In the genomic region with DNA sequence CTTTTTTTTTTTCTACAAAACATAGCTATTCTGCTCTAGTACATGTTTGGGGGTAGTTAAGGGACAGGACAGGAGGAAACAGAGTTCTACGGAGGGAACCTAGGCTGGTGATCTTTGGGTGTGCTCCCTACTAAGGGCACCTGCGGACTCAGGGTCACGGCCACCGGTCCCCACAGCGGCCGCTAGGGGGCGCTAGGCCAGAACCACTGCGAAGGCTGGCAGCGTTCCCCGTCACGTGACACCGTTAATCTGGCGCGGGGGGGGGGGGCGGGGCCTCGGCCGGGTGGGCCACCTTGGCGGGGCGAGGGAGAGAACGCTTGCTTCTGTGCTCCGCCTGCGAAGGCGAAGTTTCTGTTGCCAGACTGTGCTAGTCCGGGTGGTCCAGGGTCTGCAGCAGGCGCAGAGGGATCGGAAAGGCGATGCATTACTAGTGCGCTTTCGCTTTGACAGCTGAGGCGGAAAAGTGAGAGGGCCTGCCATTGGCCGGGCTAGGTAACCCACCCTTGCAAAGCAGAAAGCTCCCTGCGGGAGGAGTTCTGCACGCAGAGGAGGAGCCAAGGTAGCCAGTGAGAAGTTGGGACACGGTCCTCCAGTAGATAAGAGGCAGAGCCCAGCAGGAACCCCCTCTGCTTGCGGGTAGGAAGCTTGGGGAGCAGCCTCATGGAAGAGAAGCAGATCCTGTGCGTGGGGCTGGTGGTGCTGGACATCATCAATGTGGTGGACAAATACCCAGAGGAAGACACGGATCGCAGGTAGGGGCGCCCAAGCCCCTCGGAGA, we compare ENCODE assay signal across 8 mouse cellular contexts. TPM values are rescaled to one million over a fixed set of nuclear protein-coding genes. Genes with fewer than 3 reads are reported as not detected.
A peak's percentile ranks its signal among the peaks of the same experiment; 100 is the strongest.
DNase-seq lines count a peak whose midpoint lies in the region; ATAC-seq lines count a peak whose summit lies in the region.

Gene Khk, plus strand, starts transcription at position 176 of the 778 bp plus-strand sequence.

- peak within 1 kb of the TSS; percentile 80 for H3K27ac ChIP-seq in intestine, embryonic 16.5 days (ENCODE audit: low read length)
- peak within 1 kb of the TSS; percentile 82 for H3K27ac ChIP-seq in midbrain, embryonic 10.5 days (replicated peaks)

- no peaks in the 10 kb centered on the region for H3K9me3 ChIP-seq in intestine, embryonic 16.5 days (ENCODE audit: control insufficient read depth, low read length)
- H3K9me3 ChIP-seq in midbrain, embryonic 10.5 days (replicated peaks), result no peaks in the 10 kb centered on the region

- peak; percentile 88 for ATAC-seq in intestine, embryonic 16.5 days

- peak within 1 kb of the TSS; percentile 89 for H3K4me2 ChIP-seq in intestine, embryonic 16.5 days (ENCODE audit: low read depth, low read length)

- peak within 1 kb of the TSS; percentile 68 for H3K9ac ChIP-seq in intestine, embryonic 16.5 days (ENCODE audit: low read depth, low read length)

- intact Hi-C loops in left cerebral cortex, postnatal 36 days (cut with DNase I), result no loop called here

- peaks cover 31% of the 10 kb centered on the region for H3K4me1 ChIP-seq in intestine, embryonic 16.5 days (ENCODE audit: control insufficient read depth, insufficient read depth, low read length)
- peaks cover 41% of the 10 kb centered on the region for H3K4me1 ChIP-seq in midbrain, embryonic 10.5 days

- peak; percentile 96 for DNase-seq in adrenal gland, postnatal 10 days
- DNase-seq in embryo, embryonic 9.5 days (ENCODE audit: extremely low spot score), result peak; percentile 98
- no peak for DNase-seq in gonadal fat pad, adult 2 months (ENCODE audit: low read depth)
- peak; percentile 84 to 87 for DNase-seq in left cerebral cortex, postnatal 36 days (ENCODE audit: low spot score in 2 of 2)
- DNase-seq in midbrain, embryonic 10.5 days (ENCODE audit: low spot score), result peak; percentile 95
- DNase-seq in right cerebral cortex, postnatal 36 days (ENCODE audit: low spot score in 2 of 2), result peak; percentile 76 to 79
- peak; percentile 82 to 93 for DNase-seq in urinary bladder, postnatal 4 days (ENCODE audit: low spot score in 2 of 2)

- WGBS in intestine, embryonic 16.5 days, result 1% methylated on average over 35 of the region's 40 CpGs
- whole genome bisulfite sequencing in midbrain, embryonic 10.5 days, result 1% methylated on average over 40 of the region's 40 CpGs

- H3K27me3 ChIP-seq in intestine, embryonic 16.5 days (replicated peaks; ENCODE audit: control insufficient read depth, insufficient read depth, low read length), result no peaks in the 10 kb centered on the region
- peaks cover 43% of the 10 kb centered on the region for H3K27me3 ChIP-seq in midbrain, embryonic 10.5 days (ENCODE audit: low read depth, poor library complexity, severe bottlenecking)

- peak within 1 kb of the TSS; percentile 61 for H3K4me3 ChIP-seq in intestine, embryonic 16.5 days (ENCODE audit: low read length)
- peak within 1 kb of the TSS; percentile 60 for H3K4me3 ChIP-seq in midbrain, embryonic 10.5 days

- H3K36me3 ChIP-seq in intestine, embryonic 16.5 days (ENCODE audit: control insufficient read depth, insufficient read depth, low read length), result no peaks in the 10 kb centered on the region; the same call in 1 of the 2 replicates
- H3K36me3 ChIP-seq in midbrain, embryonic 10.5 days, result peaks cover 10% of the 10 kb centered on the region

RNA-seq across cellular contexts. Expression of gene Khk, which starts in this region (rescaled TPM):
- 10 to 100 TPM; 64.3 to 89.4 TPM for total RNA-seq in adrenal gland, postnatal 10 days (2021)
- 63.6 and 77.3 TPM in 2 replicates for polyA plus RNA-seq in gonadal fat pad, adult 2 months (2012; rRNA removed)
- 26.9 and 32.5 TPM in 2 replicates for polyA plus RNA-seq in intestine, embryonic 16.5 days (2015; fragmentation: Nextera tagmentation; extraction: Ambion mirVana)
- total RNA-seq in left cerebral cortex, postnatal 36 days (2021), result 10 to 100 TPM; 14.4 TPM
- 7.5 and 9.7 TPM in 2 replicates for polyA plus RNA-seq in midbrain, embryonic 10.5 days (2016; fragmentation: Nextera tagmentation; extraction: Ambion mirVana)

Comparison
In these comparisons a context has a peak if more than half of its experiments do, and no peak if none do; other contexts are left out.
1. RNA of gene Khk (total RNA-seq): 64.3 to 89.4 TPM in adrenal gland, postnatal 10 days; 14.4 TPM in left cerebral cortex, postnatal 36 days; every median in the first group is over 4 times any median in the second.